Mouse (Mus musculus) hindbrain, postnatal 0 days (tissue): Measurements from ENCODE around the gene Tmem219. TPM values are rescaled to one million over a fixed set of nuclear protein-coding genes. Genes with fewer than 3 reads are reported as not detected.

ENCODE experiments used
- ATAC-seq: fragments of 200-750 bp; cut with Nextera tagmentation; 2 replicates; pipeline ENCODE4 v1.8.0; 2017; ENCODE audit warnings: mild to moderate bottlenecking, moderate TSS enrichment, moderate library complexity
- DNase-seq: peaks from one replicate; pipeline ENCODE4 v3.0.0-alpha.2; 2015; ENCODE audit warnings: low spot score
- H3K27ac ChIP-seq: fragments of 300-500 bp; sonication (generic); 2 replicates; pipeline ENCODE4 v1.5.1; 2014; ENCODE audit warnings: mild to moderate bottlenecking
- H3K27me3 ChIP-seq: fragments of 300-500 bp; sonication (generic); 2 replicates; pipeline ENCODE4 v1.6.1; 2014; ENCODE audit warnings: low read length, mixed read lengths; ENCODE audit not compliant: insufficient read depth
- H3K36me3 ChIP-seq: fragments of 300-500 bp; sonication (generic); 2 replicates; pipeline ENCODE4 v1.6.1; 2014; ENCODE audit warnings: low read length, mixed read lengths; ENCODE audit not compliant: insufficient read depth
- H3K4me1 ChIP-seq: fragments of 300-500 bp; sonication (generic); 2 replicates; pipeline ENCODE4 v1.6.1; 2014; ENCODE audit warnings: antibody characterized with exemption, low read length, mixed read lengths; ENCODE audit not compliant: insufficient read depth
- H3K4me2 ChIP-seq: fragments of 300-500 bp; sonication (generic); 2 replicates; pipeline ENCODE4 v1.6.1; 2014; ENCODE audit warnings: low read depth, mild to moderate bottlenecking, low read length, moderate library complexity, mixed read lengths
- H3K4me3 ChIP-seq: fragments of 300-500 bp; sonication (generic); 2 replicates; pipeline ENCODE4 v1.5.1; 2014; ENCODE audit warnings: low read length
- H3K9ac ChIP-seq: fragments of 300-500 bp; sonication (generic); replicated peaks from 2 replicates; pipeline ENCODE4 v1.6.1; 2014; ENCODE audit warnings: mild to moderate bottlenecking, low read length, moderate library complexity, mixed read lengths
- H3K9me3 ChIP-seq: fragments of 300-500 bp; sonication (generic); 2 replicates; pipeline ENCODE4 v1.6.1; 2016; ENCODE audit warnings: low read length, mixed read lengths
- CTCF ChIP-seq: IDR thresholded peaks from 2 replicates; pipeline ENCODE4 v1.5.1; 2016; ENCODE audit warnings: antibody characterized with exemption, control low read depth, low read depth
- whole genome bisulfite sequencing: fragments of 180-500 bp; shearing (Covaris S2); extraction: QIAGEN DNeasy Blood & Tissue Kit; methylation state at CpG from one replicate; pipeline ENCODE4 v1.1.7; 2014; 5-methylcytosine and 5-hydroxymethylcytosine counted together
- polyA plus RNA-seq: library from polyadenylated mRNA; unstranded; fragments of >200 nt; fragmentation: Nextera tagmentation; extraction: Ambion mirVana; gene quantifications from 2 replicates; pipeline ENCODE4 v1.2.1, GENCODE M21; 2015
- total RNA-seq: library from RNA; depleted of rRNA; stranded (reverse); fragments of >200 nt; gene quantifications from 2 replicates; pipeline ENCODE4 v1.2.3, GENCODE M21; 2014; rRNA removed

Tmem219 gene
- total RNA-seq: 45.9 and 47.0 TPM in 2 replicates
- 35.1 and 39.1 TPM in 2 replicates for polyA plus RNA-seq

- Histone ChIP-seq H3K9me3 (no peaks in the 10 kb centered on the region), H3K4me2 (no peak within 1 kb of the TSS), H3K9ac (no peak within 1 kb of the TSS), H3K27ac (peak within 1 kb of the TSS; percentile 2; the same call in 1 of the 2 replicates), H3K4me1 (0 out of 2 replicates have a peak, but pooled peaks cover 3% of the 10 kb centered on the region), H3K4me3 (no peak within 1 kb of the TSS), H3K27me3 (no peaks in the 10 kb centered on the region), H3K36me3 (no peaks in the 10 kb centered on the region)
- no peak for TF ChIP-seq CTCF
- ATAC-seq: peak; percentile 69
- 13% methylated on average over 5 of the region's 5 CpGs for WGBS
- DNase-seq: peak; percentile 67
Measured at GRCm38 (mm10) chr7:126922624-126923060, at the start of gene Tmem219. Gene Tmem219 (minus strand): TSS chr7:126922917.

- H3K9me3 ChIP-seq: no peaks in the 10 kb centered on the region
- no peak overlapping the region for H3K27ac ChIP-seq
- DNase-seq: no peak
- no peak overlapping the region for H3K9ac ChIP-seq
- TF ChIP-seq CTCF: no peak
- 74% methylated on average over 6 of the region's 6 CpGs for WGBS
- no peak overlapping the region for H3K4me2 ChIP-seq
- H3K4me3 ChIP-seq: no peak overlapping the region
- no peaks in the 10 kb centered on the region for H3K4me1 ChIP-seq
- no peaks in the 10 kb centered on the region for H3K27me3 ChIP-seq
- peaks cover 36% of the 10 kb centered on the region for H3K36me3 ChIP-seq
- no peak for ATAC-seq
Measured at GRCm38 (mm10) chr7:126967361-126967760, 44.6 kb upstream of the Tmem219 start.

- WGBS: 51% methylated on average over 3 of the region's 3 CpGs
- Histone ChIP-seq H3K9ac (no peak overlapping the region), H3K27me3 (no peaks in the 10 kb centered on the region), H3K9me3 (no peaks in the 10 kb centered on the region), H3K36me3 (peaks cover 42% of the 10 kb centered on the region), H3K4me1 (no peaks in the 10 kb centered on the region), H3K4me2 (no peak overlapping the region), H3K27ac (no peak overlapping the region), H3K4me3 (no peak overlapping the region)
- TF ChIP-seq CTCF: no peak
- ATAC-seq: no peak
- DNase-seq: no peak
Measured at GRCm38 (mm10) chr7:126965568-126965967, 42.9 kb upstream of the Tmem219 start.

GRCm38 (mm10) chr7:126963548-126964286 is 41.0 kb upstream of the Tmem219 start:
- no peaks in the 10 kb centered on the region for H3K27me3 ChIP-seq

DNA sequence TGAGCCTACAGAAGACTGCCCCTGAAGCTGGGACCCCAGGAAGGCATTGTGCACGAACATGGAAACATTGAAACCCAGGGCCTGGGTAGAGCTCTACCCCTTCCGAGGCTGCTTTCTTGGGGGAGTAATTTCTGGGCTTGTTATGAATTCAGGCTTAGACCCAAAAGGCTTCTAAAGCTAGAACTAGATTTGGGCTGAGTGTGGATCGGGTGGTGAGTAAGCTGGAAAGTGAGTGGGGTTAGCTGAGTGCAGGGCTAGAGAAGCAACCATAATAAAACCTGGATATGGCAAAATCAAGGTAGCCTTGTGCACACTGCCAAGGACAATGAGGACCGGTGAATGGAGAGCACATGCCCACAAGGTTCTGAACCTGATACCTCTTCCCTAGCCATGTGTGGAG is 39.2 kb upstream of the Tmem219 start:
- DNase-seq: no peak
- H3K36me3 ChIP-seq: peaks cover 41% of the 10 kb centered on the region
- no peak overlapping the region for H3K4me2 ChIP-seq
- H3K9ac ChIP-seq: no peak overlapping the region
- no peak overlapping the region for H3K4me3 ChIP-seq
- no peak overlapping the region for H3K27ac ChIP-seq
- no peak for TF ChIP-seq CTCF
- H3K9me3 ChIP-seq: no peaks in the 10 kb centered on the region
- no peak for ATAC-seq
- no peaks in the 10 kb centered on the region for H3K27me3 ChIP-seq
- WGBS: 89% methylated on average over 4 of the region's 4 CpGs
- no peaks in the 10 kb centered on the region for H3K4me1 ChIP-seq

More at GRCm38 (mm10) chr7:126963548-126964286, 41.0 kb upstream of the Tmem219 start:
- no peak overlapping the region for H3K4me2 ChIP-seq
- H3K9me3 ChIP-seq: no peaks in the 10 kb centered on the region
- 28% methylated on average over 19 of the region's 19 CpGs for WGBS
- ATAC-seq (no peak), DNase-seq (peak; percentile 25)
- no peak overlapping the region for H3K27ac ChIP-seq
- no peak overlapping the region for H3K9ac ChIP-seq
- no peak overlapping the region for H3K4me3 ChIP-seq
- TF ChIP-seq CTCF: peak; percentile 62
- H3K4me1 ChIP-seq: no peaks in the 10 kb centered on the region
- peaks cover 44% of the 10 kb centered on the region for H3K36me3 ChIP-seq

GRCm38 (mm10) chr7:126961095-126961494 is 38.4 kb upstream of the Tmem219 start:
- ATAC-seq (no peak), DNase-seq (no peak)
- Histone ChIP-seq H3K27me3 (no peaks in the 10 kb centered on the region), H3K4me2 (no peak overlapping the region), H3K4me3 (no peak overlapping the region), H3K4me1 (no peaks in the 10 kb centered on the region), H3K27ac (no peak overlapping the region), H3K9ac (no peak overlapping the region), H3K36me3 (peaks cover 45% of the 10 kb centered on the region), H3K9me3 (no peaks in the 10 kb centered on the region)
- TF ChIP-seq CTCF: no peak
- whole genome bisulfite sequencing: 84% methylated on average over 5 of the region's 5 CpGs

DNA sequence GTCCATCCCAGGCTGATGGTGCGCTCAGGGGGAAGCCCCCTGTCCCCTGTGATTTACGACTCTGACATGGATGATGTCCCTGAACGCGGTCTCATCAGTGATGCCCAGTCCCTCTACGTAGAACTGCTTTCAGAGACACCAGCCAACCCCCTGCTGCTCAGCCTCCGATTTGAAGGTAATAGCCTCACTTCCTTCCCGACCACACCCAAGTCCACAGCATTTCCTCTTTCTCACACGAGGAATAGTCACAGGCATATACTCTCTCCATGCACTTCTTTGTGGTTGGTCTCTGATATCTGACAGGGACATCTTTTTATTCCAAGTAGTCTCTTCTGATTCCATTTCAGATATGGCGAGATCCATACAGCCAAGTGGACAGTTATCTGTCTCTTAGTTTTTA is 37.1 kb upstream of the Tmem219 start:
- H3K9me3 ChIP-seq: no peaks in the 10 kb centered on the region
- WGBS: 53% methylated on average over 9 of the region's 9 CpGs
- H3K36me3 ChIP-seq: peaks cover 50% of the 10 kb centered on the region

More for the DNA sequence above, 37.1 kb upstream of the Tmem219 start:
- Histone ChIP-seq H3K27me3 (no peaks in the 10 kb centered on the region), H3K4me1 (no peaks in the 10 kb centered on the region), H3K4me2 (no peak overlapping the region), H3K9ac (no peak overlapping the region), H3K27ac (no peak overlapping the region), H3K4me3 (no peak overlapping the region)
- no peak for TF ChIP-seq CTCF
- no peak for ATAC-seq
- no peak for DNase-seq
